Mouse (Mus musculus) activated CD4-positive, CD25-positive, alpha-beta regulatory T cell (primary cell): ENCODE results near the gene Aurkb. TPM values are rescaled to one million over a fixed set of nuclear protein-coding genes. Genes with fewer than 3 reads are reported as not detected.

Experiments used
- polyA plus RNA-seq, 2 experiments: library from polyadenylated mRNA; unstranded; fragments of 100-300 nt; shearing (Covaris generic); gene quantifications; one replicate each; pipeline ENCODE4 v1.2.1; 2017

Aurkb gene
- polyA plus RNA-seq = 10 to 100 TPM; 23.1 to 23.3 TPM

GRCm38 (mm10) chr11:69045531-69046394 is at the start of gene Aurkb:
Gene Aurkb (plus strand): TSS chr11:69045647.

GRCm38 (mm10) chr11:69008182-69009121 is 37.0 kb upstream of the Aurkb start, which contains the start of gene Pfas:
Gene Pfas (minus strand): TSS chr11:69008460.

GRCm38 (mm10) chr11:69015644-69016441 is 29.6 kb upstream of the Aurkb start, which contains the start of gene Ctc1:
Gene Ctc1 (plus strand): TSS chr11:69015911.

GRCm38 (mm10) chr11:69059357-69059974 is 14.0 kb downstream of the Aurkb start, which contains the start of gene Borcs6:
Gene Borcs6 (plus strand): TSS chr11:69059717.

GRCm38 (mm10) chr11:69070590-69071222 is 25.3 kb downstream of the Aurkb start, which contains the start of gene Tmem107:
Gene Tmem107 (plus strand): TSS chr11:69070806.

GRCm38 (mm10) chr11:69088103-69088855 is 42.8 kb downstream of the Aurkb start, which contains the start of gene Vamp2:
Gene Vamp2 (plus strand): TSS chr11:69088490.

GRCm38 (mm10) chr11:69094697-69095429 is 49.4 kb downstream of the Aurkb start, which contains the start of gene Per1:
Gene Per1 (plus strand): TSS chr11:69095217.

Other genes starting within 250 kb of the Aurkb start
- gene Ndel1, start 173.8 kb upstream of the Aurkb start, polyA plus RNA-seq = 10 to 100 TPM; 59.1 to 78.7 TPM
- not detected for gene Rnf222, start 157.1 kb upstream of the Aurkb start, polyA plus RNA-seq
- 1,000 to 10,000 TPM in 1 of 2 experiments, 100 to 1,000 TPM in 1; 685 to 1,193 TPM for gene Rpl26, start 144.1 kb upstream of the Aurkb start, polyA plus RNA-seq
- gene Odf4, start 118.6 kb upstream of the Aurkb start, polyA plus RNA-seq = under 1 TPM in 1 of 2 experiments, not detected in 1; 0.28 TPM
- gene Arhgef15, start 88.2 kb upstream of the Aurkb start, polyA plus RNA-seq = under 1 TPM in 1 of 2 experiments, not detected in 1; 0.12 TPM
- gene Slc25a35, start 77.5 kb upstream of the Aurkb start, polyA plus RNA-seq = 10 to 100 TPM in 1 of 2 experiments, 1 to 10 TPM in 1; 8.1 to 11.2 TPM
- 10 to 100 TPM; 18.9 to 36.2 TPM for gene Rangrf, start 70.5 kb upstream of the Aurkb start, polyA plus RNA-seq
- 1 to 10 TPM; 2.9 to 4.4 TPM for gene Pfas, start 37.2 kb upstream of the Aurkb start, polyA plus RNA-seq
- gene Ctc1, start 29.7 kb upstream of the Aurkb start, polyA plus RNA-seq = 10 to 100 TPM; 13.6 to 14.6 TPM
- 1 to 10 TPM; 7.5 to 8.5 TPM for gene Borcs6, start 14.1 kb downstream of the Aurkb start, polyA plus RNA-seq
- gene Tmem107, start 25.2 kb downstream of the Aurkb start, polyA plus RNA-seq = 1 to 10 TPM; 3.4 to 4.2 TPM
- 100 to 1,000 TPM; 113 to 123 TPM for gene Vamp2, start 42.8 kb downstream of the Aurkb start, polyA plus RNA-seq
- 10 to 100 TPM in 1 of 2 experiments, 1 to 10 TPM in 1; 6.6 to 10.3 TPM for gene Per1, start 49.6 kb downstream of the Aurkb start, polyA plus RNA-seq
- gene Hes7, start 74.8 kb downstream of the Aurkb start, polyA plus RNA-seq = under 1 TPM in 1 of 2 experiments, not detected in 1; 0.08 TPM
- gene 9130213A22Rik, start 76.9 kb downstream of the Aurkb start, polyA plus RNA-seq = under 1 TPM in 1 of 2 experiments, not detected in 1; 0.17 TPM
- gene Aloxe3, start 80.2 kb downstream of the Aurkb start, polyA plus RNA-seq = under 1 TPM in 1 of 2 experiments, not detected in 1; 0.05 TPM
- not detected for gene Alox12b, start 111.3 kb downstream of the Aurkb start, polyA plus RNA-seq
- 10 to 100 TPM in 1 of 2 experiments, 1 to 10 TPM in 1; 3.0 to 14.3 TPM for gene Alox8, start 152.2 kb downstream of the Aurkb start, polyA plus RNA-seq
- under 1 TPM; 0.10 to 0.79 TPM for gene Gucy2e, start 191.4 kb downstream of the Aurkb start, polyA plus RNA-seq